Mouse (Mus musculus) midbrain, embryonic 14.5 days (tissue): ENCODE data around the gene Tut7. TPM values are rescaled to one million over a fixed set of nuclear protein-coding genes. Genes with fewer than 3 reads are reported as not detected.

Experiments used
- ATAC-seq: fragments of 200-750 bp; cut with Nextera tagmentation; 2 replicates; pipeline ENCODE4 v1.8.0; 2017; ENCODE audit warnings: moderate number of reproducible peaks, moderate library complexity; ENCODE audit not compliant: low FRiP score, low TSS enrichment
- DNase-seq: peaks from one replicate; pipeline ENCODE4 v3.0.0-alpha.2; 2015
- H3K27ac ChIP-seq: fragments of 300-500 bp; sonication (generic); replicated peaks from 2 replicates; pipeline ENCODE4 v1.5.1; 2014; ENCODE audit warnings: mild to moderate bottlenecking, low read depth, low read length, moderate library complexity
- H3K27me3 ChIP-seq: fragments of 300-500 bp; sonication (generic); 2 replicates; pipeline ENCODE4 v1.6.1; 2014; ENCODE audit warnings: low read length, control low read depth, mixed read lengths; ENCODE audit not compliant: control insufficient read depth, insufficient read depth
- H3K36me3 ChIP-seq: fragments of 300-500 bp; sonication (generic); 2 replicates; pipeline ENCODE4 v1.6.1; 2014; ENCODE audit warnings: low read length, control low read depth; ENCODE audit not compliant: control insufficient read depth, insufficient read depth
- H3K4me1 ChIP-seq: fragments of 300-500 bp; sonication (generic); 2 replicates; pipeline ENCODE4 v1.6.1; 2014; ENCODE audit warnings: mild to moderate bottlenecking, antibody characterized with exemption, low read length, control low read depth; ENCODE audit not compliant: control insufficient read depth, insufficient read depth
- H3K4me2 ChIP-seq: fragments of 300-500 bp; sonication (generic); 2 replicates; pipeline ENCODE4 v1.6.1; 2014; ENCODE audit warnings: mild to moderate bottlenecking, low read length, moderate library complexity
- H3K4me3 ChIP-seq: fragments of 300-500 bp; sonication (generic); replicated peaks from 2 replicates; pipeline ENCODE4 v1.5.1; 2014; ENCODE audit warnings: low read depth, low read length
- H3K9ac ChIP-seq: fragments of 300-500 bp; sonication (generic); replicated peaks from 2 replicates; pipeline ENCODE4 v1.6.1; 2014; ENCODE audit warnings: mild to moderate bottlenecking, low read length, moderate library complexity
- H3K9me3 ChIP-seq: fragments of 300-500 bp; sonication (generic); 2 replicates; pipeline ENCODE4 v1.6.1; 2016; ENCODE audit warnings: low read length, control low read depth, mixed read lengths; ENCODE audit not compliant: control insufficient read depth
- WGBS: fragments of 180-500 bp; shearing (Covaris S2); extraction: QIAGEN DNeasy Blood & Tissue Kit; methylation state at CpG from one replicate; pipeline ENCODE4 v1.1.7; 2014; 5-methylcytosine and 5-hydroxymethylcytosine counted together
- polyA plus RNA-seq: library from polyadenylated mRNA; unstranded; fragments of >200 nt; fragmentation: Nextera tagmentation; extraction: Ambion mirVana; gene quantifications from 2 replicates; pipeline ENCODE4 v1.2.1, GENCODE M21; 2014

Gene Tut7
- polyA plus RNA-seq, 1 experiment from 2014 or later: 50.4 TPM

DNA sequence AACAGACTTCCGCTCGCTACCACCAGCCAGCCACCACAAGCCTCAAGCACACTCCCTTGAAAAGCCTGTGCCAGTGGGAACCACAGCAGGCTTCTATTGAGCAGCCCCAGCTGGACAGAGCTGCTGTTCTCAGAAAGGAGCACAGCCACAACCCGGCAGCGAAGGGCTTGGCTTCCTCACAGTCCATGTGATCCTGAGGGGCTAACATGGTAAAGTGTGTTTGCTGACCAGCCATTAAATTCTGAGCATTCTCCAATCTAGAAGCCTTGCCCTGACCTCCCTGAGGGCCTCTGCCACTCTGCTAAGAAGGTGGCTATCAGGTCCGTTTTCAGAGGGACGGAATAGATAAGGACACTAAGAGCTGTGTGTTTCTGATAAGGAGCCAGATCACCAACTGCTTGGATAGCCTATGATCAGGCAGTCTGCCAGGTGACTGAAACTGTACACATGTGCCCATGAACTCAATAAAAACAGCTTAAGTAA lies 8.8 kb downstream of the Tut7 start:
- H3K9me3 ChIP-seq: no peaks in the 10 kb centered on the region
- H3K9ac ChIP-seq: no peak overlapping the region
- H3K27ac ChIP-seq: no peak overlapping the region
- ATAC-seq (no peak), DNase-seq (no peak)
- no peak overlapping the region for H3K4me2 ChIP-seq
- no peaks in the 10 kb centered on the region for H3K27me3 ChIP-seq
- H3K4me1 ChIP-seq: peaks cover 6% of the 10 kb centered on the region; the same call in 1 of the 2 replicates
- H3K4me3 ChIP-seq: no peak overlapping the region
- peaks cover 82% of the 10 kb centered on the region for H3K36me3 ChIP-seq
- WGBS: 73% methylated on average over 6 of the region's 6 CpGs

DNA sequence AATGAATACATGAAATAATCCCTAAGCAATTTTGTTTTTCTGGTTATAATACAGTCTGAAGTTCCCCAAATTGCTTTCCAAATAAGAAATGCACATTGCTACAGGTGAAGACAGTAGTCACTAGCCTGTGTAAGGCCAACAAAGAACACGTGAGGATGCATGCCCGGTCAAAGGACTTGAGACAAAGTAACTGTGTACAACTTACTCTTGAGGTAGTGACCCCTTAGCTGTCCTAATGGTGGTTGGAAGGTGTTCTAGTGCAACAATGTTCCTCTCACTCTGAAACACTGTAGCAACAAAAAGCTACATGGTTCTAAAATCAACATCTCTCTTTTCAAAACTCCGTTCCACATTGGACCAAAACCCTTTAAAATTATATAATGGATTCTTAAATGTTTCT lies 11.4 kb downstream of the Tut7 start:
- Histone ChIP-seq H3K4me2 (no peak overlapping the region), H3K27me3 (no peaks in the 10 kb centered on the region), H3K36me3 (peaks cover 94% of the 10 kb centered on the region), H3K4me3 (no peak overlapping the region), H3K27ac (no peak overlapping the region), H3K9ac (no peak overlapping the region), H3K9me3 (no peaks in the 10 kb centered on the region), H3K4me1 (no peaks in the 10 kb centered on the region)
- DNase-seq (no peak), ATAC-seq (no peak)
- 98% methylated on average over 3 of the region's 3 CpGs for WGBS

DNA sequence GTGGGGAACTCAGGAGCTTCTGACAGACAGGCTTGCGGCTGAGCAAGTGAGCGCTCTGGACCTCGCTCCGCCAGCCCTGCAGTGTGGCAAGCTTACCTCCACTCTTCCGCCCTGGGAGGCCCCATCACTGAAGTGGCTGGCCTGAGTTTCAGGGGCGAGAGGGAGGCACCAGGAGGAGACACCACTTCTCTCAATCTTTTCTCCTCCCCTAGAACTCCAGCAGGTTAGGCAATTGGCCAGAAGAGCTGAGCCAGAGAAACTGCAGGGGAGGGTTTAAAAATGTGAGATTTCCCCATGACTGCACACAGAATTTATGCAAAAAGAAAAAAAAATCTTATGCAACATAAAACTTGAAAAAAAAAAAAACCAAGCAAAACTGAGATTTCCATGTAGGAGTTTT lies 21.9 kb downstream of the Tut7 start:
- no peaks in the 10 kb centered on the region for H3K9me3 ChIP-seq
- 85% methylated on average over 6 of the region's 6 CpGs for WGBS
- no peak for ATAC-seq
- no peak overlapping the region for H3K4me3 ChIP-seq
- no peak overlapping the region for H3K9ac ChIP-seq
- H3K27me3 ChIP-seq: no peaks in the 10 kb centered on the region
- no peak for DNase-seq
- H3K27ac ChIP-seq: no peak overlapping the region
- H3K36me3 ChIP-seq: peaks cover 100% of the 10 kb centered on the region
- no peak overlapping the region for H3K4me2 ChIP-seq
- no peaks in the 10 kb centered on the region for H3K4me1 ChIP-seq

DNA sequence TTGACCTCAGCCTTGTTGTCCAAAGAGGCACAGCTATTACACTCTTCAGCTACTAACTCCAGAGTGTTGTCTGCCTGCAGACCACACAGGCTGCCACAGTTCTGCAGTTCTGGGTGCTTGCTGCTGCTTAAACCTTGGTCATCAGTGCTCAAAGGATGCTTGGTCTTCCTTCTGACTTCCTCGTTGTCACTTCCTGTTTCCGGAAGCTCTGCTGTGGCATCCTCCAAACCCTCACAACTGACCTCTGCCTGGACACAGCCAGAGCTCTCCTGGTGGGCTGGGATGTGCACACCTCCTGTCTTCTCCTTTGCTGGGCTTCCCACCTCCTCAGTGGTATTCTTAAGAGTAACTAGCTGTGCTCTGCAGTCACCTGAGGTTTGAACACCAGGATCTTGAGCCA lies 22.9 kb downstream of the Tut7 start:
- WGBS: 97% methylated on average over 2 of the region's 2 CpGs
- no peak for ATAC-seq

DNA sequence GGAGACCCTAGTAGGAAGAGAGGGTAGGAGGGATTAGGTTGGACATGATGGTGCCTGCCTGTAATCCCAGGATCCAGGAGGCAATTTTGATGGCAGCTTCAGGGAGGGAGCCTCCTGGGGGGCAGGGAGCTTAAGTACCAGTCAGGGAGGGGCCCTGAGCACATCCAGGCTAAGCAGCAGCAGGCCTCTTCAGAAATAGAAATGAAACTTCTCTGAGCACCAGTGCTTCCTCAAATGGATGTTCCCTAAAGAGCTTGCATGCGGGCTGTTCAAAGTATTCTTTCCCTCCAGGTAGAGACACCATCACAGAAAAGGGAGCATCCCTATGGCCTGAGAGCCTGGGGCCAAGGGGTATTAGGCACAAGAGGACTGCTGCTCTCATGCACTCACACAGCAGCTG lies 24.6 kb downstream of the Tut7 start:
- H3K9me3 ChIP-seq: no peaks in the 10 kb centered on the region
- H3K27me3 ChIP-seq: no peaks in the 10 kb centered on the region
- H3K36me3 ChIP-seq: peaks cover 100% of the 10 kb centered on the region
- 95% methylated on average over 1 of the region's 1 CpGs for WGBS
- H3K4me2 ChIP-seq: no peak overlapping the region
- no peak overlapping the region for H3K27ac ChIP-seq
- DNase-seq (no peak), ATAC-seq (no peak)
- H3K9ac ChIP-seq: no peak overlapping the region
- no peak overlapping the region for H3K4me3 ChIP-seq
- no peaks in the 10 kb centered on the region for H3K4me1 ChIP-seq

More for the DNA sequence above, 22.9 kb downstream of the Tut7 start:
- Histone ChIP-seq H3K4me1 (no peaks in the 10 kb centered on the region), H3K4me2 (no peak overlapping the region), H3K27ac (no peak overlapping the region), H3K9me3 (no peaks in the 10 kb centered on the region), H3K9ac (no peak overlapping the region), H3K27me3 (no peaks in the 10 kb centered on the region), H3K36me3 (peaks cover 100% of the 10 kb centered on the region), H3K4me3 (no peak overlapping the region)
- DNase-seq: no peak

DNA sequence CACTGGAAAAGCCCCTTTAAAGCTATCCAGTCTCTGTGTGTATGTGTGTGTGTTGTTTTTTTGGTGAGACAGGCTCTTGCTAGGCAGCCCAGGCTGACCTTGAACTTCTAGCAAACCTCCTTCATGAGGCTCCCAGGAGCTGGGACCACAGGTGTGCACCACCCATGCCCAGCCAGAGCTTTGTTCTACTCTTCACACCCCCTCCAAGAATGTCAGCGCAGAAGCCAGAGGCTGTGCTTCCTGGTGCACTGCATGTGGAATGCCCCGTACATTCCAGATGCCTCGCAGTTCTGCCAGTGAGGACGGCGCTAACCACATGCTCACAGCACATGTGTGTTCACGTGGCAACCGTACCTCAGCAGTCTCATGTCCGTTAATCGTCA lies 26.5 kb downstream of the Tut7 start:
- no peak for DNase-seq
- H3K4me3 ChIP-seq: no peak overlapping the region
- peaks cover 97% of the 10 kb centered on the region for H3K36me3 ChIP-seq
- ATAC-seq: no peak
- WGBS: 98% methylated on average over 9 of the region's 9 CpGs
- H3K27ac ChIP-seq: no peak overlapping the region
- no peaks in the 10 kb centered on the region for H3K27me3 ChIP-seq
- no peaks in the 10 kb centered on the region for H3K4me1 ChIP-seq
- no peak overlapping the region for H3K9ac ChIP-seq
- no peak overlapping the region for H3K4me2 ChIP-seq
- H3K9me3 ChIP-seq: no peaks in the 10 kb centered on the region

DNA sequence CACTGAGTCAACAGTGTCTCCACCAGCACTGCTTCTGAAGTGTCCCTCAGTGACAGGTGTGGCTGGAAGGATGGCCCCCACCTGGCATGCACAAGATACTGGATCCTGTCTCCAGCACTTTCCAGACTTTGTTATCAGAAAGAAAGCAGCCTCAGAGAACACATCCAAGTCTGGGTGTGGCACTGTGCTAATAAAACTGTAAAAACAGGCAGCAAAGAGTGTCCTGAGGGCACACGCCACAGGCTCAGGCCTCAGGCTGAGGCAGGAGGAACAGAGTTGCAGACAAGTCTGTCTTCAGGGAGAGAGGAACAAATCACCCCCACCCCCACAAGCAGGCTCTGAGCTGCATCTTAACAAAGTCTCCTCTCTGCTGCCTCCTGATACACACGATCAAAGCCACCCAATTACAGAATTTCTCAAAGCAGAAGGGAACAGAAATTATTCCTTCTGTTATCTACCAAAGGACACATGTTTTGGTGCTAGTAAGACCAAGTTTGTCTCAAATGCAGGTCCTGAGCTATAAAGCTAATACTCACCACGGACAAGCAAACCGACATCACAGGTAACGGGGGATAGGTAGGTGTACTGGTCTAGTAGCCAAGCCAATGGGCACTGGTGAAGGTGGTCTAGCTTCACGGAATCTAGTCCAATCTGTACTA lies 27.0 kb downstream of the Tut7 start:
- 95% methylated on average over 6 of the region's 6 CpGs for WGBS
- no peaks in the 10 kb centered on the region for H3K9me3 ChIP-seq
- peaks cover 97% of the 10 kb centered on the region for H3K36me3 ChIP-seq
- H3K4me3 ChIP-seq: no peak overlapping the region
- H3K4me2 ChIP-seq: no peak overlapping the region
- DNase-seq (no peak), ATAC-seq (no peak)
- no peaks in the 10 kb centered on the region for H3K4me1 ChIP-seq
- no peak overlapping the region for H3K9ac ChIP-seq
- H3K27ac ChIP-seq: no peak overlapping the region
- H3K27me3 ChIP-seq: no peaks in the 10 kb centered on the region

DNA sequence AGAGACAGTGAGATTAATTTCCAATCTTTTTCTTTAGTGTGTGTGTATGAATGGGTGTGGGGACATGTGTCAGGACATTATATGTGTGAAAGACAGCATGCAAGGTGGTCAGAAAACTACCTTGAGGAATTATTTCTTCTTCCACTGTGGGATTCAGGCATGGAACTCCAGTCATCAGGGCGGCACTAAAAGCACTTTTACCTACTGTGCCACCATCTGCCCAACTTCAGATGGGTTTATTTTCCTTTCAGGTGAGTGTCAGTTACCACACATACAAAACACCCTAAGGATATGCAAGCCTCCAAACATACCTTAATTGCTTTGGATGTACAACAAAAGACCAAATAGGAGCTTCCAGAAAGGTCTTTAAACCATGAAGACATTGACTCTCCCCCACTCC lies 28.2 kb downstream of the Tut7 start:
- Histone ChIP-seq H3K4me3 (no peak overlapping the region), H3K4me1 (no peaks in the 10 kb centered on the region), H3K4me2 (no peak overlapping the region), H3K9ac (no peak overlapping the region), H3K9me3 (no peaks in the 10 kb centered on the region), H3K27me3 (no peaks in the 10 kb centered on the region), H3K27ac (no peak overlapping the region), H3K36me3 (peaks cover 97% of the 10 kb centered on the region)
- ATAC-seq (no peak), DNase-seq (no peak)
- WGBS: 97% methylated on average over 1 of the region's 1 CpGs

DNA sequence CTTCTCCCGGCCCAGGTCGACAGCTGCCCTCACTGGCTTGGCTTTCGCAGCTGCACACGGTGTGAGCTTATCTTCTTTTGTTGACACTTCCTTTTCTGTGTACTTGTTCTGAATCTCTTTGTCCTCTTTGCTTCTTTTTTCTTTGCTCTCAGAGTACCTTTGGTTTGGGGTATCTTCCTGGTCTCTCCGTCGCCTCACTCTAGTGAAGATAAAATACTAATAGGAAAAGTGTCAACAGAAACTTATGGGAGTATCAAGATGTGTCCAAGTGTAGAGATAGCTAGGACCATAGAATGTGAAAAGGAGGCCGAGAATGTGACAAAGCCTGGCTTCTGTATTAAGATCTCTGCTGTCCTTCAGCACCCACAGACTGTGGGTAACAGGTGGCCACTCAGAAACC lies 40.8 kb downstream of the Tut7 start, which contains the start of gene Gm49354:
Gm49354 (minus strand) TSS at position 101 of the 400 bp plus-strand sequence.
- H3K9ac ChIP-seq: no peak within 1 kb of the TSS
- no peaks in the 10 kb centered on the region for H3K4me1 ChIP-seq

More for the DNA sequence above, 40.8 kb downstream of the Tut7 start, which contains the start of gene Gm49354:
- WGBS: 90% methylated on average over 7 of the region's 7 CpGs
- Histone ChIP-seq H3K9me3 (no peaks in the 10 kb centered on the region), H3K27me3 (no peaks in the 10 kb centered on the region), H3K27ac (no peak within 1 kb of the TSS), H3K4me3 (no peak within 1 kb of the TSS), H3K36me3 (peaks cover 98% of the 10 kb centered on the region), H3K4me2 (no peak within 1 kb of the TSS)
- no peak for ATAC-seq
- no peak for DNase-seq
